Mouse (Mus musculus) gastrocnemius, adult 8-10 months (tissue): Measurements from ENCODE around the gene Gal3st2. TPM values are rescaled to one million over a fixed set of nuclear protein-coding genes. Genes with fewer than 3 reads are reported as not detected.
"Not testable (repeated sequence)": the region's sequence is repeated elsewhere in the genome, so short reads cannot be mapped to it uniquely, and the experiment has no call there.

ENCODE experiments used
- DNase-seq, 2 experiments: peaks; one replicate each; pipeline ENCODE4 v3.0.0; 2022; ENCODE audit warnings: low spot score in 2 of 2
- total RNA-seq, 4 experiments: library from RNA; stranded (reverse); gene quantifications; 2 replicates each; pipeline ENCODE4 v1.2.4; 2022

The Gal3st2 gene
- total RNA-seq, 4 experiments from 2014 or later: not detected

- no peak for DNase-seq
Measured at GRCm38 (mm10) chr1:93859619-93860018, 1.5 kb upstream of the Gal3st2 start.

GRCm38 (mm10) chr1:93871594-93872105 is 10.5 kb downstream of the Gal3st2 start:
- not testable (repeated sequence) for DNase-seq

- not testable (repeated sequence) for DNase-seq
Measured at GRCm38 (mm10) chr1:93874405-93874804, 13.3 kb downstream of the Gal3st2 start.

GRCm38 (mm10) chr1:93881778-93882177 is 20.7 kb downstream of the Gal3st2 start:
- DNase-seq: not testable (repeated sequence)

DNA sequence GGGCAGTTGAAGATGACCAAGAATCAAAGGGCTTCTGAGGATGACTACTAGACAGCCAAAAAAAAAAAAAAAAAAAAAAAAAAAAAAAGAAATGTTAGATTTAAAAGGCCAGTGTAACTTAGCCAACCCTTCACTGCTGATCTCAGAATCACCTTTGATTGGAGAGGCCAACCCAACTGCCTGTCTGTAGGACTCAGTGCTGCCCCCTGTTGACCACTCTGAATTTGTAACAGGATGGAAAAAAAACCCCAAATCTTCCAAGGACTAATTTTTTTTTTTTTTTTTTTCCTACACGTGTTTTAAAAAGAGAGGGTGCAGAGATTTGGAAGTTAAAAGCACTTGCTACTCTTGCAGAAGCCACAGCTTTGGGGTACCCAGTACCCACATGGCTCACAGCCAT is 29.8 kb downstream of the Gal3st2 start:
- DNase-seq: not testable (repeated sequence)

- DNase-seq: not testable (repeated sequence)
Measured at GRCm38 (mm10) chr1:93897395-93897794, 36.3 kb downstream of the Gal3st2 start.

GRCm38 (mm10) chr1:93901291-93901690 is 40.2 kb downstream of the Gal3st2 start:
- not testable (repeated sequence) for DNase-seq

DNA sequence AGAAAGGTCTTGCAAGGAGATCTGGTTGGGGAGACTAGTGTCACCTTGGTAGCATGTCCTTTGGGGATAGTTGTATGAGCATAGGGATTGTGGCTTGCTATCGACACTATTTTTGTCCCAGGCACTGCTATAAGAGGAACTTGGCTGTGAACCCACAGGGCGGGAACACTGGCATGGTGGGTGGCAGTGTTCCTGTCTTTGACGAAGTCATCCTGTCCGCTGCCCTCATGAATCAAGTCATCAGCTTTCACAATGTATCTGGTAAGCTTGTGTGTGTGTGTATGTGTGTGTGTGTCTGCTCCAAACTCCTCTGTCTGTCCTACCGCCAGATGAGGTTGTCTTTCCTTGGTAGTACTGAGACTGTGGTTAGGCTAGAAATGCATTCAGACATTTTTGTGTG is 45.6 kb downstream of the Gal3st2 start:
- DNase-seq: not testable (repeated sequence)

DNA sequence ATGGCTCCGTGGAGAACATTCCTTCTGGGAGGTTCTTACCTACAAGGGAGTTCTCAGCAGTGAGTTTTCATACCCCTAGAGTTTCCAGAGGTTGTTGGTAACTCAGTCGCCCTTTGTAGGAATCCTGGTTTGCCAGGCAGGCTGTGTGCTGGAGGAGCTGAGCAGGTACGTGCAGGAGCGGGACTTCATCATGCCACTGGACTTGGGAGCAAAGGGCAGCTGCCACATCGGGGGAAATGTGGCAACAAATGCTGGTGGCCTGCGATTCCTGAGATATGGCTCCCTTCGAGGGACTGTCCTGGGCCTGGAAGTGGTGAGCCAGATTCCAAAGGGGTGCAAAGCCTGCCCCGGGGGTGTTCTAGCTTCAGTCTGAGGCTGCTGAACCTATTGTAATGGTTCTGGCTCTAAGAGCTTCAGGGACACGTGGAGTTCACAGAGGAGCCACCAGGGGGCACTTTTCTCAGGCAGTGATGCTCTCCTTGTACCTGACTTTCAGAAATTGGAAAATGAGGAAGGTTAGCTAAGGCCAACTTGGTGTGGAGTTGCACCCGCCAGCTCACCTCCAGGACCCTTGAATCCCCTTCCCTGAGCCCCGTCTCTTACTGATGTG is 48.0 kb downstream of the Gal3st2 start:
- not testable (repeated sequence) for DNase-seq

DNA sequence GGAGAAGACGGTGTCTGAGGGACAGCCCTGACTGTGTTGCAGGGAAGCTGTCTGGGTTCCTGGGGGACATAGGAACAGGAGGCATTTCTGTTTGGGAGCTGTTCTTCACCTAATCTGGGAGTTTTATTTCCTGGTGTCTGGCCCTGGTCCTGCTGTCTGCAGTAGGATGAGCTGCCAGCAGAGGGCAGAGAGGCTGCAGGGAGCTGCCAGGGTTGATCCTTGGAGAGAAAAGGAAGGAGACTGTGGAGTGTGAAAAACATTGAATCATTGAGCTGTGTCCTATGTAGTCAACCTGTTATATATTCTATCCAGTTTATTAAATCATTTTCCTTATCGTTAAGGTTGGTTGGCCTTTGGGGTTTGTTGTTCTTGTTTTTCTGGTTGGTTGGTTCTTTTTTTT is 50.8 kb downstream of the Gal3st2 start:
- DNase-seq: not testable (repeated sequence)

DNA sequence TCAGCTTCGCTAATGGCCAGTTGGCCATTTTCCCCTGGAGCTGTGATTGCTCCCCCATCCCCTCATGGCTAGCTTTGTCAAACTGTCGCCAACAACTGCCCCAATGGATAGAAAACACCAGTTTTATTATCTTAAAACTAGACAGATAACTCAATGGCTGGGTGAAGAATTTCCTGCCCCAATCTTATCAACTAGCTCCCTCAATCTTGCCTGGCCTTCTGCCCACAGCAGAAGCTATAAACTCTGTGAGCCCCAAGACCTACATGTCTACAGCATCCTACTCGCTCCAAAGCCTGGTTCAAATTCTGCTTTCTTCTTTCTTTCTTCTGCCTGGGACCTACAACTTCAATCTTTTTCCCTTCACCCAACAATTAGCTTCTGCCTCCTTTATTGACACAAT is 56.1 kb downstream of the Gal3st2 start:
- DNase-seq: not testable (repeated sequence)

GRCm38 (mm10) chr1:93918011-93918410 is 56.9 kb downstream of the Gal3st2 start, which contains the start of gene Gal3st2b:
Gene Gal3st2b (plus strand): TSS chr1:93918311.
- DNase-seq: not testable (repeated sequence)

DNA sequence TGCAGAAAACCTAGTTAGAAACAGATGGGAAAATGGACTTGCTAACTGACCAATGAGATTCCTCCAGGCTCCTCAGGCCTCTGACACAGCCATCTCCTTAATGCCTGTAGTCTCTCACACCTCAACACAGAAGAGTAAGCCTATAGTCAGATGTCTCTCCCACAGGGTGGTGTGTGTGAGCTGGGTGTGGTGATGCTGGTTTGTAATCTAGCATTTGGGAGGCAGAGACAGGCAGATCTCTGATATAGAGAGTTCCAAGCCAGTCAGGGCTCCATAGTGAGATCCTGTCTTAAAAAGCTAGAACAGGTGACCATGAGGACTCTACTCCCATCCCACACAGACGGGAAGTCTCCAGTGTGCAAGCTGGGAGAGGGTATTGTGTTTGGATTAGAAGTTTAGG is 57.7 kb downstream of the Gal3st2 start:
- DNase-seq: not testable (repeated sequence)

GRCm38 (mm10) chr1:93919321-93919720 is 58.2 kb downstream of the Gal3st2 start:
- DNase-seq: not testable (repeated sequence)

DNA sequence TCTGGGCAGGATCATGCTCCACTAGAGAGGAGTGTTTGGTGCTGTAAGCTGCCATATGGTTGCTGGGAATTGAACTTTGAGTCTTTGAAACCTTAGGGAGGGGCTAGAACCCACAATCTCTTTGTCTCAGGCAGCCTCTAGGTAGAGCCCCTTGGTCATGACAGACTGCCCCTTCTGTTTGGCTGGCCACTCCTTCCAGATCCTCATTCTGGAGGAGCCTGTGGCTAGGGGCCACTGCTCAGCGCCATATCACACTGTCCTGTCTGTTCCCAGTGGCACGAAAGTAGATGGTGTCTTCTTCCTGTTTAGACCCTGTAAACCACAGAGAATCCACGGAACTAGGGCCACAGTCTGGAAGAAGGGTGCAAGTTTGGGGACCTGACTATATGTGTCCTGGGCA is 61.5 kb downstream of the Gal3st2 start:
- not testable (repeated sequence) for DNase-seq

GRCm38 (mm10) chr1:93923098-93923497 is 62.0 kb downstream of the Gal3st2 start:
- DNase-seq: not testable (repeated sequence)

Other genes with a start within 250 kb of the Gal3st2 start
- gene Stk25, start 202.6 kb upstream of the Gal3st2 start, total RNA-seq: 100 to 1,000 TPM in 2 of 4 experiments, 10 to 100 TPM in 2; 89.9 to 104 (median 96.5) TPM
- 1 to 10 TPM in 3 of 4 experiments, under 1 TPM in 1; 0.41 to 1.2 (median 1.0) TPM for gene Bok, start 175.6 kb upstream of the Gal3st2 start, total RNA-seq
- 10 to 100 TPM; 26.7 to 33.4 (median 29.2) TPM for gene Atg4b, start 109.8 kb upstream of the Gal3st2 start, total RNA-seq
- 100 to 1,000 TPM in 1 of 4 experiments, 10 to 100 TPM in 3; 66.2 to 113 (median 91.9) TPM for gene Thap4, start 106.4 kb upstream of the Gal3st2 start, total RNA-seq
- gene Dtymk, start 59.4 kb upstream of the Gal3st2 start, total RNA-seq: 10 to 100 TPM; 14.8 to 17.3 (median 16.1) TPM
- gene Ing5, start 57.3 kb upstream of the Gal3st2 start, total RNA-seq: 1 to 10 TPM; 3.7 to 6.6 (median 4.0) TPM
- gene D2hgdh, start 36.4 kb upstream of the Gal3st2 start, total RNA-seq: 10 to 100 TPM; 22.7 to 25.0 (median 24.4) TPM
- gene Gal3st2b, start 57.0 kb downstream of the Gal3st2 start, total RNA-seq: under 1 TPM in 2 of 4 experiments, not detected in 2; 0.12 to 0.16 TPM
- under 1 TPM in 2 of 4 experiments, not detected in 2; 0.02 to 0.04 TPM for gene Gal3st2c, start 129.2 kb downstream of the Gal3st2 start, total RNA-seq
- gene Neu4, start 159.1 kb downstream of the Gal3st2 start, total RNA-seq: not detected
- gene Pdcd1, start 191.2 kb downstream of the Gal3st2 start, total RNA-seq: not detected